Mouse (Mus musculus) limb, embryonic 10.5 days (tissue): ENCODE measurements around the gene C1qtnf1. TPM values are rescaled to one million over a fixed set of nuclear protein-coding genes. Genes with fewer than 3 reads are reported as not detected.
"Not testable (repeated sequence)": the region's sequence is repeated elsewhere in the genome, so short reads cannot be mapped to it uniquely, and the experiment has no call there.

Experiments used
- DNase-seq: peaks from one replicate; pipeline ENCODE4 v3.0.0-alpha.2; 2017; ENCODE audit warnings: low spot score
- H3K27ac ChIP-seq: fragments of 300-500 bp; sonication (generic); 2 replicates; pipeline ENCODE4 v1.5.1; 2016; ENCODE audit warnings: mild to moderate bottlenecking
- H3K27me3 ChIP-seq: fragments of 300-500 bp; sonication (generic); 2 replicates; pipeline ENCODE4 v1.6.1; 2016; ENCODE audit warnings: low read depth, mild to moderate bottlenecking; ENCODE audit not compliant: poor library complexity, severe bottlenecking
- H3K36me3 ChIP-seq: fragments of 300-500 bp; sonication (generic); 2 replicates; pipeline ENCODE4 v1.6.1; 2016; ENCODE audit warnings: mild to moderate bottlenecking, moderate library complexity
- H3K4me1 ChIP-seq: fragments of 300-500 bp; sonication (generic); 2 replicates; pipeline ENCODE4 v1.6.1; 2016
- H3K4me3 ChIP-seq: fragments of 300-500 bp; sonication (generic); 2 replicates; pipeline ENCODE4 v1.5.1; 2016; ENCODE audit warnings: mild to moderate bottlenecking, moderate library complexity
- H3K9me3 ChIP-seq: fragments of 300-500 bp; sonication (generic); replicated peaks from 2 replicates; pipeline ENCODE4 v1.6.1; 2016; ENCODE audit warnings: mild to moderate bottlenecking
- WGBS: fragments of 180-500 bp; shearing (Covaris S2); methylation state at CpG from one replicate; pipeline ENCODE4 v1.1.7; 2016; 5-methylcytosine and 5-hydroxymethylcytosine counted together
- polyA plus RNA-seq: library from polyadenylated mRNA; unstranded; fragments of >200 nt; fragmentation: Nextera tagmentation; extraction: Ambion mirVana; gene quantifications from 2 replicates; pipeline ENCODE4 v1.2.1, GENCODE M21; 2016

Gene C1qtnf1
- polyA plus RNA-seq = 1.9 and 3.1 TPM in 2 replicates

GRCm38 (mm10) chr11:118427986-118428385, at the start of gene C1qtnf1:
C1qtnf1 (plus strand) TSS chr11:118428203.
- Histone ChIP-seq H3K4me1 (peaks cover 69% of the 10 kb centered on the region), H3K36me3 (no peaks in the 10 kb centered on the region), H3K4me3 (peak within 1 kb of the TSS; percentile 48), H3K27ac (peak within 1 kb of the TSS; percentile 81), H3K9me3 (no peaks in the 10 kb centered on the region), H3K27me3 (0 out of 2 replicates have a peak, but pooled peaks cover 17% of the 10 kb centered on the region)
- peak; percentile 56 for DNase-seq
- WGBS = 2% methylated on average over 8 of the region's 8 CpGs

GRCm38 (mm10) chr11:118378656-118379055, 49.3 kb upstream of the C1qtnf1 start:
- H3K4me3 ChIP-seq = no peak overlapping the region
- 85% methylated on average over 6 of the region's 6 CpGs for WGBS
- H3K4me1 ChIP-seq = peaks cover 31% of the 10 kb centered on the region

GRCm38 (mm10) chr11:118379251-118380009, 48.6 kb upstream of the C1qtnf1 start:
- Histone ChIP-seq H3K9me3 (no peaks in the 10 kb centered on the region), H3K4me3 (no peak overlapping the region), H3K4me1 (peaks cover 27% of the 10 kb centered on the region), H3K36me3 (no peaks in the 10 kb centered on the region), H3K27ac (peak overlapping the region; percentile 4; the same call in 1 of the 2 replicates), H3K27me3 (no peaks in the 10 kb centered on the region)
- DNase-seq = peak; percentile 91
- 43% methylated on average over 11 of the region's 11 CpGs for WGBS

More at GRCm38 (mm10) chr11:118378656-118379055, 49.3 kb upstream of the C1qtnf1 start:
- Histone ChIP-seq H3K9me3 (no peaks in the 10 kb centered on the region), H3K36me3 (no peaks in the 10 kb centered on the region), H3K27me3 (no peaks in the 10 kb centered on the region), H3K27ac (no peak overlapping the region)
- DNase-seq = no peak

- not testable (repeated sequence) for H3K9me3 ChIP-seq, H3K27ac ChIP-seq, H3K27me3 ChIP-seq, H3K36me3 ChIP-seq, H3K4me1 ChIP-seq, DNase-seq, H3K4me3 ChIP-seq
- WGBS = 94% methylated on average over 13 of the region's 13 CpGs
Measured at GRCm38 (mm10) chr11:118387816-118388215, 40.2 kb upstream of the C1qtnf1 start.

- Histone ChIP-seq H3K27ac (no peak overlapping the region), H3K4me3 (no peak overlapping the region), H3K9me3 (no peaks in the 10 kb centered on the region), H3K4me1 (peaks cover 11% of the 10 kb centered on the region; the same call in 1 of the 2 replicates), H3K36me3 (0 out of 2 replicates have a peak, but pooled peaks cover 5% of the 10 kb centered on the region), H3K27me3 (no peaks in the 10 kb centered on the region)
- WGBS = 79% methylated on average over 5 of the region's 5 CpGs
- DNase-seq = no peak
Measured at GRCm38 (mm10) chr11:118393991-118394390, 34.0 kb upstream of the C1qtnf1 start.

- Histone ChIP-seq H3K27me3 (no peaks in the 10 kb centered on the region), H3K4me3 (no peak overlapping the region), H3K36me3 (0 out of 2 replicates have a peak, but pooled peaks cover 5% of the 10 kb centered on the region), H3K4me1 (peaks cover 12% of the 10 kb centered on the region), H3K27ac (peak overlapping the region; percentile 31; the same call in 1 of the 2 replicates), H3K9me3 (no peaks in the 10 kb centered on the region)
- 63% methylated on average over 6 of the region's 6 CpGs for WGBS
- no peak for DNase-seq
Measured at GRCm38 (mm10) chr11:118394538-118394937, 33.5 kb upstream of the C1qtnf1 start.

GRCm38 (mm10) chr11:118397806-118398530, 30.0 kb upstream of the C1qtnf1 start:
- no peak for DNase-seq
- H3K27ac ChIP-seq = peak overlapping the region; percentile 8; the same call in 1 of the 2 replicates
- H3K27me3 ChIP-seq = no peaks in the 10 kb centered on the region
- H3K9me3 ChIP-seq = no peaks in the 10 kb centered on the region
- 0 out of 2 replicates have a peak, but pooled peaks cover 5% of the 10 kb centered on the region for H3K36me3 ChIP-seq
- H3K4me1 ChIP-seq = peaks cover 39% of the 10 kb centered on the region
- H3K4me3 ChIP-seq = no peak overlapping the region
- 92% methylated on average over 26 of the region's 26 CpGs for WGBS

GRCm38 (mm10) chr11:118399891-118400565, 28.0 kb upstream of the C1qtnf1 start:
- peak overlapping the region; percentile 83 for H3K27ac ChIP-seq
- H3K27me3 ChIP-seq = no peaks in the 10 kb centered on the region
- no peak for DNase-seq
- WGBS = 81% methylated on average over 5 of the region's 5 CpGs
- H3K4me3 ChIP-seq = no peak overlapping the region
- peaks cover 34% of the 10 kb centered on the region for H3K4me1 ChIP-seq
- no peaks in the 10 kb centered on the region for H3K9me3 ChIP-seq
- H3K36me3 ChIP-seq = peaks cover 9% of the 10 kb centered on the region; the same call in 1 of the 2 replicates

GRCm38 (mm10) chr11:118400566-118400936, 27.5 kb upstream of the C1qtnf1 start:
- Histone ChIP-seq H3K4me1 (peaks cover 34% of the 10 kb centered on the region), H3K27me3 (no peaks in the 10 kb centered on the region), H3K36me3 (peaks cover 8% of the 10 kb centered on the region; the same call in 1 of the 2 replicates), H3K4me3 (no peak overlapping the region), H3K27ac (peak overlapping the region; percentile 83), H3K9me3 (no peaks in the 10 kb centered on the region)
- no peak for DNase-seq
- 47% methylated on average over 6 of the region's 6 CpGs for WGBS

GRCm38 (mm10) chr11:118401195-118401594, 26.8 kb upstream of the C1qtnf1 start:
- DNase-seq = no peak
- Histone ChIP-seq H3K27me3 (no peaks in the 10 kb centered on the region), H3K9me3 (no peaks in the 10 kb centered on the region), H3K4me1 (peaks cover 34% of the 10 kb centered on the region), H3K36me3 (peaks cover 9% of the 10 kb centered on the region), H3K4me3 (no peak overlapping the region), H3K27ac (peak overlapping the region; percentile 83)
- WGBS = 73% methylated on average over 4 of the region's 4 CpGs

- WGBS = 50% methylated on average over 7 of the region's 7 CpGs
- H3K27ac ChIP-seq = peak within 1 kb of the TSS; percentile 83
- peaks cover 34% of the 10 kb centered on the region for H3K4me1 ChIP-seq
- H3K9me3 ChIP-seq = no peaks in the 10 kb centered on the region
- H3K4me3 ChIP-seq = 0 out of 2 replicates have a peak within 1 kb of the TSS, but pooled peaks have one; percentile 2
- H3K36me3 ChIP-seq = peaks cover 16% of the 10 kb centered on the region
- DNase-seq = peak; percentile 51
- no peaks in the 10 kb centered on the region for H3K27me3 ChIP-seq
Measured at GRCm38 (mm10) chr11:118401760-118402280, 26.2 kb upstream of the C1qtnf1 start, which contains the start of gene Lgals3bp. Lgals3bp (minus strand) TSS chr11:118402092.

- WGBS = 92% methylated on average over 2 of the region's 2 CpGs
Measured at GRCm38 (mm10) chr11:118403183-118403582, 24.8 kb upstream of the C1qtnf1 start.

More at GRCm38 (mm10) chr11:118403183-118403582, 24.8 kb upstream of the C1qtnf1 start:
- Histone ChIP-seq H3K4me1 (peaks cover 34% of the 10 kb centered on the region), H3K9me3 (no peaks in the 10 kb centered on the region), H3K4me3 (no peak overlapping the region), H3K27ac (no peak overlapping the region), H3K27me3 (no peaks in the 10 kb centered on the region), H3K36me3 (peaks cover 29% of the 10 kb centered on the region)
- no peak for DNase-seq
